ENCODE assay signal across 17 mouse cellular contexts in genomic region chr3:35473351-35473750, GRCm38 (mm10).
DNase-seq lines count a peak whose midpoint lies in the region; ATAC-seq and TF ChIP-seq lines count a peak whose summit lies in the region.
"Had no signal": no experiment of that assay in that cellular context is flagged by ENCODE, and none has a peak within 500 bp of the region (broad histone marks: within the 10 kb centered on the region; RNA-seq: fewer than 3 reads in every experiment).

No protein-coding gene starts in this region.

- no peak; the same call in 1 of the 2 replicates for ATAC-seq in hindbrain, embryonic 11.5 days (ENCODE audit: low FRiP score)
- no peak for ATAC-seq in hindbrain, postnatal 0 days
- 0 out of 2 replicates have a peak, but pooled peaks have one; percentile 27 for ATAC-seq in midbrain, embryonic 12.5 days (ENCODE audit: low FRiP score, low read depth)
- no peak for ATAC-seq in midbrain, embryonic 11.5 days (ENCODE audit: low FRiP score)
- ATAC-seq in megakaryocyte, adult 5-6 weeks (ENCODE audit: poor library complexity, severe bottlenecking), result no peak
- ATAC-seq: forebrain, embryonic 14.5 days; hindbrain, embryonic 16.5 days had no signal

- H3K27me3 ChIP-seq in hindbrain, embryonic 11.5 days (ENCODE audit: control insufficient read depth, insufficient read depth, low read length), result no peaks in the 10 kb centered on the region
- no peaks in the 10 kb centered on the region for H3K27me3 ChIP-seq in hindbrain, postnatal 0 days (ENCODE audit: insufficient read depth, low read length)
- no peaks in the 10 kb centered on the region; the same call in 1 of the 2 replicates for H3K27me3 ChIP-seq in midbrain, embryonic 12.5 days
- no peaks in the 10 kb centered on the region for H3K27me3 ChIP-seq in midbrain, embryonic 11.5 days (ENCODE audit: control insufficient read depth, insufficient read depth, low read length)

- no peak overlapping the region for H3K4me3 ChIP-seq in hindbrain, embryonic 11.5 days (ENCODE audit: low read depth, low read length)
- no peak overlapping the region for H3K4me3 ChIP-seq in hindbrain, postnatal 0 days (ENCODE audit: low read length)
- no peak overlapping the region for H3K4me3 ChIP-seq in midbrain, embryonic 12.5 days
- H3K4me3 ChIP-seq in midbrain, embryonic 11.5 days (ENCODE audit: low read depth, low read length), result no peak overlapping the region
- H3K4me3 ChIP-seq: embryonic facial prominence, embryonic 10.5 days; heart, embryonic 13.5 days had no signal

- H3K27ac ChIP-seq in hindbrain, embryonic 11.5 days (ENCODE audit: low read depth, low read length), result no peak overlapping the region
- no peak overlapping the region for H3K27ac ChIP-seq in hindbrain, postnatal 0 days
- no peak overlapping the region for H3K27ac ChIP-seq in midbrain, embryonic 12.5 days (replicated peaks)
- no peak overlapping the region for H3K27ac ChIP-seq in midbrain, embryonic 11.5 days (ENCODE audit: low read depth, low read length)
- H3K27ac ChIP-seq: embryonic facial prominence, embryonic 10.5 days; heart, embryonic 13.5 days had no signal

- no peak overlapping the region for H3K4me2 ChIP-seq in hindbrain, embryonic 11.5 days (replicated peaks; ENCODE audit: low read depth, low read length)
- no peak overlapping the region for H3K4me2 ChIP-seq in hindbrain, postnatal 0 days (ENCODE audit: low read depth, low read length)
- no peak overlapping the region for H3K4me2 ChIP-seq in midbrain, embryonic 12.5 days (replicated peaks)
- H3K4me2 ChIP-seq in midbrain, embryonic 11.5 days, result no peak overlapping the region
- H3K4me2 ChIP-seq: heart, embryonic 13.5 days had no signal

- H3K4me1 ChIP-seq in hindbrain, embryonic 11.5 days (replicated peaks; ENCODE audit: control insufficient read depth, insufficient read depth, low read length), result peaks cover 3% of the 10 kb centered on the region; the same call in 1 of the 2 replicates
- 0 out of 2 replicates have a peak, but pooled peaks cover 3% of the 10 kb centered on the region for H3K4me1 ChIP-seq in hindbrain, postnatal 0 days (ENCODE audit: insufficient read depth, low read length)
- H3K4me1 ChIP-seq in midbrain, embryonic 12.5 days, result peaks cover 16% of the 10 kb centered on the region
- H3K4me1 ChIP-seq in midbrain, embryonic 11.5 days (ENCODE audit: control insufficient read depth, insufficient read depth, low read length), result peaks cover 5% of the 10 kb centered on the region; the same call in 1 of the 2 replicates

- no peak for TF ChIP-seq CTCF in hindbrain, postnatal 0 days (IDR thresholded peaks at IDR 0.05; ENCODE audit: low read depth)

- H3K9me3 ChIP-seq in hindbrain, embryonic 11.5 days (ENCODE audit: control insufficient read depth, low read length), result no peaks in the 10 kb centered on the region
- H3K9me3 ChIP-seq in hindbrain, postnatal 0 days (ENCODE audit: low read length), result no peaks in the 10 kb centered on the region
- H3K9me3 ChIP-seq in midbrain, embryonic 12.5 days, result no peaks in the 10 kb centered on the region
- no peaks in the 10 kb centered on the region for H3K9me3 ChIP-seq in midbrain, embryonic 11.5 days (ENCODE audit: control insufficient read depth, low read length)
- H3K9me3 ChIP-seq: embryonic facial prominence, embryonic 10.5 days; heart, embryonic 13.5 days had no signal

- H3K9ac ChIP-seq in hindbrain, embryonic 11.5 days (ENCODE audit: low read depth, low read length), result no peak overlapping the region
- H3K9ac ChIP-seq in hindbrain, postnatal 0 days (replicated peaks; ENCODE audit: low read length), result no peak overlapping the region
- no peak overlapping the region for H3K9ac ChIP-seq in midbrain, embryonic 12.5 days (replicated peaks)
- no peak overlapping the region for H3K9ac ChIP-seq in midbrain, embryonic 11.5 days (ENCODE audit: low read length)
- H3K9ac ChIP-seq: heart, embryonic 13.5 days had no signal

- 39% methylated on average over 7 of the region's 7 CpGs for WGBS in hindbrain, embryonic 11.5 days
- WGBS in hindbrain, postnatal 0 days, result 30% methylated on average over 7 of the region's 7 CpGs
- WGBS in midbrain, embryonic 12.5 days, result 50% methylated on average over 7 of the region's 7 CpGs
- WGBS in midbrain, embryonic 11.5 days, result 62% methylated on average over 7 of the region's 7 CpGs

- H3K36me3 ChIP-seq in hindbrain, embryonic 11.5 days (ENCODE audit: control insufficient read depth, insufficient read depth, low read length), result no peaks in the 10 kb centered on the region
- H3K36me3 ChIP-seq in hindbrain, postnatal 0 days (ENCODE audit: insufficient read depth, low read length), result no peaks in the 10 kb centered on the region
- H3K36me3 ChIP-seq in midbrain, embryonic 12.5 days, result no peaks in the 10 kb centered on the region
- H3K36me3 ChIP-seq in midbrain, embryonic 11.5 days (ENCODE audit: control insufficient read depth, insufficient read depth, low read length), result no peaks in the 10 kb centered on the region
- H3K36me3 ChIP-seq: embryonic facial prominence, embryonic 10.5 days; heart, embryonic 13.5 days had no signal

- DNase-seq in hindbrain, embryonic 11.5 days (ENCODE audit: low spot score), result peak; percentile 22
- no peak for DNase-seq in hindbrain, postnatal 0 days (ENCODE audit: low spot score)
- no peak for DNase-seq in midbrain, embryonic 11.5 days (ENCODE audit: low spot score, missing footprints)
- DNase-seq in embryo, embryonic 11 days, result peak; percentile 28
- DNase-seq: adrenal gland, adult 8-10 months; adrenal gland, postnatal 36 days; cerebellum, adult 2 months; cerebellum, postnatal 10 days; gastrocnemius, postnatal 36 days; heart, adult 11 months; heart, postnatal 36 days had no signal

Comparison
In these comparisons a context has a peak if more than half of its experiments do, and no peak if none do; other contexts are left out.
1. DNase-seq: peak in hindbrain, embryonic 11.5 days (single experiment) and embryo, embryonic 11 days (single experiment); none in hindbrain, postnatal 0 days (single experiment) and midbrain, embryonic 11.5 days (single experiment).